Mouse (Mus musculus): Measurements from ENCODE around the gene Psmd3.
"Not testable (repeated sequence)": the region's sequence is repeated elsewhere in the genome, so short reads cannot be mapped to it uniquely, and the experiment has no call there.

Psmd3 gene

GRCm38 (mm10) chr11:98721458-98722226 is 39.3 kb downstream of the Psmd3 start:
- DNase-seq: peak; percentile 41

DNA sequence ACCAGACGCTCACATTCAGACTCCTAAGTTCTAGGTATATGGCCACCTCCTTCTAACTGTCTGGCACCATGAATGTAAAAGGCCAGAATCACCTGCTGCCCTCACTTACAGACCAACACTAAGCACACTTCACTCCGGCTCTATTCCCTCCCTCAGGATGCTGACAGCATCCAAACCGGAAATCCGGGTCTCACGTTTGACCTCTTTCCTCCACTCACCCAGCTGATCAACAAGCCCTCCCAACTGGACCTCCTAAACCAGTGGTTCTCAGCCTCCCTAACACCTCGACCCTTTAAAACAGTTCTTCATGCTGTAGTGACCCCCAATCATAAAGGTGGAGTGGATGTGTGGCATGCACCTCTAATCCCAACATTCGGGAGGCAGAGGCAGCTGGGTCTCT is 40.7 kb downstream of the Psmd3 start:
- no peak for DNase-seq

- DNase-seq: no peak
Measured at GRCm38 (mm10) chr11:98725926-98726506, 43.7 kb downstream of the Psmd3 start.

DNA sequence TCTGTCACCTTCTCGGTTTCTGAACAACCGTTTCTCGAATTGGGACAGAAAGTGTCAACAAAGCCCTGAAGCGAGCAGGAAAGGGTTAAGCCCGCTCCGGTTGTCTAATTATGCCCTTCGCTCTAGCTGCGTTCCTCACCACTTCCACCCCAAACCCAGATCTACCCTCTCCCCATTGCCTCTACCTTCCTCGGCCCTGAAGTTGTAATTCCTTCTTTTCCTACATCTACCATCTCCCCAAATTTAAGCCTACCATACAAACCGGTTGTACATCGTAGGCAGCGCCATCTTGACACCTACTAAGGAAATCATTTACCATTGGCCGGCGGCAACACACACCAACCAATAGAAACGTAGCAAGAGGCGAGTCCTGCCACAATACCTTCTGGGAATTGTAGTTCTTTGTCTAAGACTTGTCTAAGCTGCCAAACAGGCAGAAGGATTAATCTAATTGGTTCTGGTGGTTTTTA is 46.8 kb downstream of the Psmd3 start, which contains the start of gene Med24:
Gene Med24 (minus strand): TSS at position 317 of the 470 bp plus-strand sequence.
- peak; percentile 97 for DNase-seq

- DNase-seq: no peak
Measured at GRCm38 (mm10) chr11:98730727-98731126, 48.4 kb downstream of the Psmd3 start.

GRCm38 (mm10) chr11:98731134-98731533 is 48.8 kb downstream of the Psmd3 start:
- peak; percentile 55 for DNase-seq

DNA sequence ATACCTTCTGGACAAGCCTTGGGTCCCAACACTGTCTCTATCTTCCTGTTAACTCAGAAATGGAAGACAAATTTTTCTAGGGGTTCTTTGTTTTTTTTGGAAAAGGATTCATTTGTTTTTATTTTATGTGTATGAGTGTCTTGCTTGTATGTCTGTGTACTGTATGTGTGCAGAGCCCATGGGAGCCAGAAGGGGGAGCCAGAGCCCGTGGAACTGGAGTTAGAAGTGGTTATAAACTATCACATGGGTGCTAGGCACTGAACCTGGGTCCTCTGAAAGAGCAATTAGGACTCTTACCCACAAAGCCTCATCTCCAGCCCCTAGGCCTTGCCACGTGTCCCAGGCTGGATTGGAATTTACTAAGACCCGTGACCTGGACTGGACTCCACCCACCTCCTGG is 51.7 kb downstream of the Psmd3 start:
- DNase-seq: no peak

DNA sequence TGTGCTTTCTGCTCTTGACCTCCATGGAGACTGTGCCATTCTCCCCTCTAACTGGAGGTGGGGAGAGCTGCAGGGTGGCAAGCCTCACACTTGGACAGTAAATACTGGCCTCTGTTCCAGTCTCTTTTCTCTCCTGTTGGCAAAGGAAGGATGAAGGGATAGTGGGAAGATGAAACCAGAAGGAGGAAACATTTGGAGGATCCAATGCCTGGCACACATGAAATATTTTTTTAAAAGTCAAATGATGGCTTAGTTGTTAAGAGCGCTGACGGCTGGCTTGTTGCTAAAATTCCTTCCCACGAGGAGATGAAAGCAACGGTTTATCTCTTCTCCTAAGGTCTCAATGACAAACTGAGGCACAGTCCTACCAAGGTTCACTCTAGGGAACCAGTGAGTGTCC is 52.8 kb downstream of the Psmd3 start:
- no peak for DNase-seq

- DNase-seq: no peak
Measured at GRCm38 (mm10) chr11:98736176-98736575, 53.8 kb downstream of the Psmd3 start.

GRCm38 (mm10) chr11:98737220-98737619 is 54.9 kb downstream of the Psmd3 start:
- not testable (repeated sequence) for DNase-seq

- no peak for DNase-seq
Measured at GRCm38 (mm10) chr11:98738428-98738911, 56.1 kb downstream of the Psmd3 start.

- DNase-seq: no peak
Measured at GRCm38 (mm10) chr11:98738925-98739324, 56.6 kb downstream of the Psmd3 start.

GRCm38 (mm10) chr11:98740026-98740392 is 57.7 kb downstream of the Psmd3 start:
- DNase-seq: no peak

DNA sequence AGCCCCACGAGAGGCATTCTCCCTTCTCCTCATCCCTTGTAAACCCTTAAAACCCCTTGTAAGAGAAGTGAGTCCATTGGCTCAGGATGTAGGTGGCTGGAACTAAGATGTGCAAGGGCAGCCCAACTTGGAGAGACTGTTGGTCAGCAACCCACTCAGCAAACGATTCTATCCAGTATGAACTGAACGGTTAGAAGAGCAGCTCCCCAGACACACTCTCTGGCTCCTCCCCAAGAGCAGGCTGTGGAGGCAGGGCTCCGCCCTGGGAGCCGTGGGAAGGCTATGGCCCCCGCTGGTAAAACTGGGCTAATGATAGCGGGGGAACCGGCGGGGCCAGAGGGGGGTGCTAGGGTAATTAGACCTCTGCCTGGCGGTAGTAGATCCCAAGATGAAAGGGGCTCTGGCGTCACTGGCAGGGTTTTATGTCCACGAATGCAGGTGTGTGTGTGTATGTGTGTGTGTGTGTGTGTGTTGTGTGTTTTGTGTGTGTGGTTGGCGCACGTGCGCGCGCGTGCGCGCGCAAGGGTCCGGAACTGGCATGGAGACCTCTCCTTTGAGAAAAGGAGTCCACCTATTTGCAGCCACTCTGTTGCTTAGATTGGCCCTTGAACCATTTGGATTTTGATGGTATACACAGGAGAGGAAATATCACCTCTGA is 58.2 kb downstream of the Psmd3 start, which contains the start of gene Thra:
Gene Thra (plus strand): TSS at position 246 of the 658 bp plus-strand sequence.
- DNase-seq: peak; percentile 92

GRCm38 (mm10) chr11:98741051-98741620 is 58.8 kb downstream of the Psmd3 start:
- DNase-seq: no peak

DNA sequence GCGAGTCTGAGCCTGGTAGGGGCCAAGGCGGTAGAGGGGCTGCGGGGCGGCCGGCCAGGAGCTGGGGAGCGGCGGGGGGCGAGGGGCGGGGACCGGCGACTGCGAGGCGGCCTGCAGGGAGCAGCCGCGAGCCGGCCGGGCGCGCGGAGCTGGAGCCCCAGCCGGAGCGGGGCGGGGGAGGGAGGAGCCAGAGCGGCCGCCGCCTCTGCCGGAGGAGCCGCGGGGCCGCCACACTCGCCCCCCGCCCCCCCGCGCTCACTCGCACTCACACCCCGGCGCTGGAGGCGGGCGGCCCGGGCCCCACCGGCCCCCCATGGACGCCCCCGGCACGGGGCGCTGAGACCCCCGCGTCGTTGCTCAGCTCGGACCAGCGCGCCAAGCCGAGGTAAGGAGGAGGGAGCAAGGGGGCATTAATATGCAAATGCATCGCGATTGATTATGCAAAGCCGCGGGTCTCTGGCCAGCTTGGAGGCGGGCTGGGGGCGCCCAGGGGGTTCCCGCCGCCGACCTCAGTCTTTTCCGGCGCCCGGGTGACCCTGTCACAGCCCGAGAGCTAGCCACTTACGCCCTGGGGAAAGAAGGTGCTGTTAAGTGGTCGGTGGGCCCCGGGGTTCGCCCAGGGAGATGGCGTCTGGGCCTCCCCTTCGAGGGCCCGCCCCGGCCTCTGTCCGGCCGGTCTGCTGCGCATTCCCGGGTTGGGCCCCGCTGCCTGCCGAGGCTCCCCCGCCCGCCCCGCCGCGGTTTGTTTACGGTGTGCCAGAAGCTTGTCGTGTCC is 59.5 kb downstream of the Psmd3 start:
- peak; percentile 88 for DNase-seq

DNA sequence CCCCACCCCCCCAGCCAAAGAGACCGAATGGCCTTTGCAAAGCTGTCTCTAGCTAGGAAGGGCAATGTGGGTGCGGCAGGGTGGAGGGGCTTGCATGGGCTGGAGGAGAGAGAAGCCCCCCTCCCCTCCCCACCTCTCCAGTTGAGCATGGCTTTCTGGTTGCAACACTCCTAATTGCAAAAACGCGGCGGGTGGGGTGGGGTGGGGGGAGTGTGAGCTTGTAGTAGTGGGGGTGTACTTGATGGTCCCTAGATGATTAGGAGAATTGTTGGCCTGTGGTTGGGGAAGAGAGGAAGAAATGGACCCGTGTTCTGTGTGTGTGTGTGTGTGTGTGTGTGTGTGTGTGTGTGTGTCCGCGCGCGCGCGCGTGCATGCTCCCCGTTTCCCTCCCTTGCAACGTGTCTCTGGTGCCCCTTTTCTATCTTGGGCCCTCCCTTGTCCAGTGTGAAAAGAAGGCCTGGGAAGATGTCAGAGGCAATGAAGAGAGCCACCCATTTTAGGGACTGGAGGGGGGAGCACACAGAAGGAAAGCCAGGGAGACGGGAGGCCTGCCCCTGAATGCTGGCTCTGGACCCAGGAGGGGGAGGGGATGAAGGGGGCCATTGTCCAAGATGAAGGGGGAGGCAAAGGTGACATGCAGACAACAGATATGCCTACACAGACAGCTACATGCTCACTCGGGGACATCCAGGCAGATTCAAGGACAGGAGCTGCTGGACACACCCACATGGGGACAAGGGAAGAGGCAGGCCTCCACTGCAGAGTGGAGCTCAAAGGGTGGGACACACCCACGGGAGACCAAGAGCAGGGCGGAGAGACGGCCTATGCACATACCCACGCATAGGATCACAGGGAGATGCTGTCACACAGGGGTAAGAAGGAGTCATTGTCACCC is 60.3 kb downstream of the Psmd3 start:
- DNase-seq: peak; percentile 62

DNA sequence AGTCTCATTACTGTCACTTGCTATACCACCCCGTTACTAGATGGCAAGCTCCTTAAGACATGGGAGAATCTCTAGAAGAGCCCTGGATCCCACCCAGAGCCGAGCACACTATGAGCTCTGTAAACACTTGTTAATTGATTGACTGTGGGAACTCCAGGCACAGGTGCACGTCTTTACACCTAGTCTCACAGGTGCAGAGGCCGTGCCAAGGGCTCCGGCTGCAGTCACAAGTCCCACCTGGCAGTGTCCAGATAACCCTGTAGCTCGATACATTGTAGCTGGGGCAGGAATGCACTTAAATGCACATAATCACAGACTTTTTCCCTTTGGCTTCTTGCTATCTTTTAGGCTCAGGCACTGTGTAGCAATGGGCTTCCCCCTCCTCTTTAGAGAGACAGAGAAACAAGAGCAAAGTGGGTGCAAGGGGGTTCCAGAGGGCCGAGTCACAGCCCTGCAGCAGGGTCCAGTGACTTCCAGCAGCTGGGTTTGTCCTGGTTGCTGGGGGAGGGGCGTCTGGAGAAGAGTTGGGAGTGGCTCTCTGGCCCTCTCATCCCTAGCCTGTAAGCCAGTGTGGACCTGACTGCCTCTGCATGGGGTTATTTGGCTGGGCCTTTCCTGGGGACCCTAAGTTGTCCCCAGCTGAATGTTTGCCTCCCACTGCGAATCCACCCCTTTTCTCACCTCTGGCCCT is 61.4 kb downstream of the Psmd3 start:
- DNase-seq: peak; percentile 87

GRCm38 (mm10) chr11:98744456-98745019 is 62.2 kb downstream of the Psmd3 start:
- no peak for DNase-seq
